Mouse (Mus musculus) heart, adult 9 months (tissue): Measurements from ENCODE around the gene Dpp6.

Experiments used
- DNase-seq, 2 experiments: peaks; one replicate each; pipeline ENCODE4 v3.0.0; 2022; ENCODE audit warnings: low spot score in 2 of 2

Gene Dpp6

GRCm38 (mm10) chr5:26816975-26817941 lies at the start of gene Dpp6:
TSS of gene Dpp6 (plus strand) at chr5:26817203.
- DNase-seq, result no peak

GRCm38 (mm10) chr5:26783955-26784354 lies 33.0 kb upstream of the Dpp6 start:
- DNase-seq, result no peak

- DNase-seq, result no peak
Measured at GRCm38 (mm10) chr5:26795524-26795923, 21.5 kb upstream of the Dpp6 start.

GRCm38 (mm10) chr5:26835972-26836371 lies 19.0 kb downstream of the Dpp6 start:
- no peak for DNase-seq

- DNase-seq, result no peak
Measured at GRCm38 (mm10) chr5:26841151-26841550, 24.1 kb downstream of the Dpp6 start.

- DNase-seq, result no peak
Measured at GRCm38 (mm10) chr5:26854746-26855145, 37.7 kb downstream of the Dpp6 start.

GRCm38 (mm10) chr5:26875449-26875848 lies 58.4 kb downstream of the Dpp6 start:
- DNase-seq, result no peak

- no peak for DNase-seq
Measured at GRCm38 (mm10) chr5:26887496-26887895, 70.5 kb downstream of the Dpp6 start.

- no peak for DNase-seq
Measured at GRCm38 (mm10) chr5:26888080-26888479, 71.1 kb downstream of the Dpp6 start.

GRCm38 (mm10) chr5:26894346-26894745 lies 77.3 kb downstream of the Dpp6 start:
- no peak for DNase-seq

- no peak for DNase-seq
Measured at GRCm38 (mm10) chr5:26903786-26904185, 86.8 kb downstream of the Dpp6 start.

- DNase-seq, result peak in 1 of 2 experiments; percentile 1
Measured at GRCm38 (mm10) chr5:26904324-26905041, 87.5 kb downstream of the Dpp6 start.

- no peak for DNase-seq
Measured at GRCm38 (mm10) chr5:26907151-26907550, 90.1 kb downstream of the Dpp6 start.

- DNase-seq, result no peak
Measured at GRCm38 (mm10) chr5:26908612-26909011, 91.6 kb downstream of the Dpp6 start.

GRCm38 (mm10) chr5:26910353-26910752 lies 93.3 kb downstream of the Dpp6 start:
- DNase-seq, result no peak

- DNase-seq, result no peak
Measured at GRCm38 (mm10) chr5:26911965-26912364, 95.0 kb downstream of the Dpp6 start.

GRCm38 (mm10) chr5:26918763-26919162 lies 101.8 kb downstream of the Dpp6 start:
- DNase-seq, result no peak

GRCm38 (mm10) chr5:26924552-26924951 lies 107.5 kb downstream of the Dpp6 start:
- no peak for DNase-seq

GRCm38 (mm10) chr5:26932413-26933122 lies 115.6 kb downstream of the Dpp6 start:
- no peak for DNase-seq

- DNase-seq, result no peak
Measured at GRCm38 (mm10) chr5:26934911-26935310, 117.9 kb downstream of the Dpp6 start.

GRCm38 (mm10) chr5:26941471-26941870 lies 124.5 kb downstream of the Dpp6 start:
- DNase-seq, result no peak
